Mouse (Mus musculus): ENCODE measurements at regions not wholly inside any gene's neighbourhood (a gene's known extent, or its start where the extent isn't known, plus 50 kb on each side); places are given as distances from the start of the nearest gene placed in this dataset.

DNA sequence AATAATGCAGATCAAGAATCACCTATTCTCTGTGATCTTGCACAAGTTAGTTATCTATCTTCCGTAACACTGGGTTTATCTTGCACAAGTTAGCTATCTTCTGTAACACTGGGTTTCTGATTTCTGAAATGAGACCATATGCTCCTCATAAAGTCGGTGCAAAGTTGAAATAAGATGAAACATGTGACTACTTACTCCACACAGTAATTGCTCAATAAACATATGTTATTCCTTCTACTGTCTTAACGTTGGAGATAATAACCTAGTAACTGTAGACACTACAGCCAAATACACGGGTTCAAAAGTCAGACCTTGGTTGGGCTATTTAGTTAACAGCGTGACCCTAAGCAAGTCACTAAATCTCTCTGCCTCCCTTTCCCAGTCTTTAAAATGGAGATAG lies 65.8 kb upstream of the Atp11b start:
- DNase-seq (ENCODE audit: low spot score in 2 of 2), result no peak

DNA sequence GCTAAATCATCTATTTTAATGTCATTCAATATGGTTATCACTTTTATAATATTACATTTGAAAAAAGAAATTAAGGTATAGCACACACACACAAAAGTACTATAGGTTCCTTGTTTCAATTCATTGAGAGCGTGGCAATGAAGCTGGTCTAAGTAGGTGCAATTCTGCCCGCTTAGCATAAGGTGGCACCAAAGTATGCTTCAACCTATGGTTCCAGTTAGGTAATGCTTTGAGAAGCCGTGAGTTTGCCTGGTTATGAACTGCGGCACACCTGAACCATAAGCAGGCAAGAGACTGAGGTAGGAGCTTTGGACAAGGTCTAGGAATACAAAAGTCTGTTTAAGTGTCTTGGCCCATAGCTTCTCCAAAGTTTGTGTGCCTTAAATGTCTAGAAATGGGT lies 65.1 kb upstream of the Atp11b start:
- DNase-seq (ENCODE audit: low spot score in 2 of 2), result peak; percentile 48 to 54

DNA sequence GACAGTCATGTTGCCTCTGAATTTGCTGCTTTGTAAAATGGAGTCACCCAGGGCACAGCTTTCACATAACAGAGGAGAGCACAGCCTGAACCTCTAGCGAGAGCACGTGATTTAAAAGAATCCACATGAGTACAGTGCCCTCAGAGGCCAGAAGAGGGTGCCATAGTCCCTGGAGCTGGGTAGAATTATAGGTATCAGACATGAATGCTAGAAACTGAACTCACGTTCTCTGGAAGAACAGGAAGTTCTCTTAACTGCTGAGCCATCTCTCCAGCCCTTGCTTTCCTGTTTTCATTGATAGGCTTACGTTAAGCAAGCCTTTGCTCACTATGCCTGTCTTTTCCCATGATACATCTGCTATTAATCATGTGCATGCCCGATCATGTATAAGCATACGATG lies 60.9 kb upstream of the Atp11b start:
- peak; percentile 81 for DNase-seq (ENCODE audit: low spot score in 2 of 2)

DNA sequence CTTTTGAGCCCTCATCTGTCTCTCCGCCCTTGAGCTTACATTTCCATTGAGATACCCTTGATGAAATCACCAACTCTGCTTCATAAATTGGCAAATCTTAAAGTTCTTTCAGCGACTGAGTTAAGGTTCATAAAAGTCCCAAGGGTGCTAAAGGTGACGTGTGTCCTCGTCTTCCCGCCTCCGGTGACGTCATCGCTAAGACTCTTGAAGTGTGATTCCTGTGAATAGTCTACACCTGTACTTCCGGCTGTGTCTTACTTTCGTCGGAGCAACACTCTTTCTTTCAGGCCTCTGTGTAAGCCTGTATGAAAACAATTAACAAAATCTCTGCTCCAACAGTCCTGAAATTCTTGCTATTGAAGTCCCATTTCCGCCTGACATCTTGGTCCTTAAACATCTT lies 60.4 kb upstream of the Atp11b start:
- DNase-seq (ENCODE audit: low spot score in 2 of 2), result no peak

DNA sequence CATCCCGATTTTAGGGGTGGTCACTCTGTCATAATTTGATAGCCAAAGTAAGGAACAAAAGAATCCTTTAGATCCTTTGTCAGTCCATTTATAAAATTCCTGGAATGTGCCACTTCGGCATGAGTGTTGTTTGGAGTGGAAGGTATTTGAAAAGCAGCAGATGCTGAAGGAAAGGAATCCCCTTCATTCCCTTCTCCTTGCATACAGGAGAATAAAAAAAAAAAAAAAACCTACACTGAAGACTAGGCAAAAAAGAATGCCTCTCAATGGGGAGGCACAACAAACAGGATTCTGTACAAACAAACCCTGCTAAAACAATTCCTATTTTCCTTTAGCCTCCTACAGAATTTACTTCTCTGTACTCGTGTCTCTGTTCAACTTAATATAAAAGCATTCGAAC lies 59.7 kb upstream of the Atp11b start:
- DNase-seq (ENCODE audit: low spot score in 2 of 2), result no peak

DNA sequence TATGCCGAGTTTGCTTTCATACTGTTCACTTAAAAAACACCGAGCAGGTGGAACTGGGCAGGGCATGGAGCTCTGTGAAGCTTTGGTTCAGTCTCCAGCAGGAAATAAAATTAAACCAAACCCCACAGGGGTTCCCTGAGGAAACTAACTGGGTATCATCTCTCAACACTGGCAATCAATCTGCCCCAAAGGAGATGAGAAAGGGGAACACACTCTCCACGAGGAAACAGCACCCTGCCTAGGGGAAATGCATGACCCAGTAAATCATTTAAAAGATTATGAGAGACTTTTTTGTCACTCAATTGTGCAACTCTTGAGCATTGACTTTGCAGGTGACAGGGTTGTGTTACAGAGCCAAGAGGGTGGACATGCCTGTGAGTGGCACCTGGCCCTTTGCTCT lies 58.0 kb upstream of the Atp11b start:
- no peak for DNase-seq (ENCODE audit: low spot score in 2 of 2)

DNA sequence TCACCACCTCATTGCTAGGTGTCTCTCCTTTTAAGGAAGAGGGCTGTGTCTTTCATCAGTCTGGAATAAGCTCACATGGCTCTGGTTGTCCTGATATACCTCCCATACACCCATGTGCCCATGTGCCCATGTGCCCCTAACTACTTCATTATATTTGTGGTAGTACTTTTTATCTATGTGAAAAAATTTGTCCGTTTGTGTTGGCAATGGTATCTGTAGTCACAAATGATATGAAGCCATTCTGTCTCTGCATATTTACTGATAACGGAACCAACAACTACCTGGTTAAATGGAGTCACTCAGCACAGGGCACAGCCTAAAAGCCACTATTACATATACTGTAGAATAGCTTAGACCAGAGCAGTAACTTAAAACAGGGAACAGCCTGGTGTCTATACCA lies 54.6 kb upstream of the Atp11b start:
- no peak for DNase-seq (ENCODE audit: low spot score in 2 of 2)

DNA sequence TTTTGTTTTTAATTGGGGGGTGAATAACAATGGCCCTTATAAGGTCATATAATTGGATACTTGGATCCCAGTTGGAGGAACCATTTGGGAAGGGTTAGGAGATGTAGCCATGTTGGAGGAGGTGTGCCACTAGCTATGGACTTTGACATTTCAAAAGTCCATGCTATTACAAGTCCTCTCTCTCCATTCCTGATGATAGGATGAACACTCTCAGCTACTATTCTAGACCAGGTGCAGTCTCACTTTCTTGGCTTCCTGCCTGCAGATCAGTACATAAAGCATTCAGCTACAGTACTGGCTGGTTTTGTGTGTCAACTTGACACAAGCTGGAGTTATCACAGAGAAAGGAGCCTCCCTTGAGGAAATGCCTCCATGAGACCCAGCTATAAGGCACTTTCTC lies 53.9 kb upstream of the Atp11b start:
- no peak for DNase-seq (ENCODE audit: low spot score in 2 of 2)

DNA sequence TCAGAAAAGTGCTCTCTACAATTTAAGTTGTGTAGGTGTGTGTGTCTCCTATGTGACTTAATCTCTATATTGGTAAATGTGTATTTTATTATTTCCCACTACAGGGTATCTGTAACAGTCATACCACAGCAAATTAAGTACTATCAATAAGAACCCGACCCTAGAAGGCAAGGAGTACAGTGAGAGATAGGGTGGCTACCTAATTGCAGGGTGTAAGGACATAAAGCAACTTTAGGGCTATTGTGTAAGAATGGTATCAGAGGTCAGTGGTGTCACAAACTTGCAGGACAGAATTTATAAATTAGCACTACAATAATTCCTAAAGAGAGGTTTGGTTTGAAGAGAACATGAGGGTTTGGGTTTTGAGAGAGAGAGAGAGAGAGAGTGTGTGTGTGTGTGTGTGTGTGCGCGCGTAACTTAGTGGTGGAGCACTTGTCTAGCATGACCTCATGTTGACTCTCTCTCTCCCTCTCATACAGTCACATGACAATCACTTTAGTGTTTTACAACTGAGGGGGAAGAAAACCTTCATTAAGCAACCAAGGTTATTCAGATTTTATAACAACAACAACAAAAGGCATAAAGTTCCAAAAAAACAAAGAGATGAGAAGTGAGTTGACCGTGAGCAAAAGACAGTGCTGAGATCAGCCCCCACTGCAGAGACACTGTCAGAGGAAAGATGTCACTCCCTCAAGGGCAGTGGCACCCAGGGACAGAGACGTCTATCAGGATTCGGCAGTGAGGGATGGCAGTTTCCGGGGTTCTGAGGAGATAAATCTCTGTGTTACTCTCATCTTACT lies 50.2 kb upstream of the Atp11b start:
- DNase-seq (ENCODE audit: low spot score in 2 of 2), result no peak

Measured in right cerebral cortex, postnatal 10 days (tissue).